Mouse (Mus musculus) heart, embryonic 13.5 days (tissue): Measurements from ENCODE around the gene Tigd3. TPM values are rescaled to one million over a fixed set of nuclear protein-coding genes. Genes with fewer than 3 reads are reported as not detected.

ENCODE experiments used
- ATAC-seq: fragments of 200-750 bp; cut with Nextera tagmentation; 2 replicates; pipeline ENCODE4 v1.8.0; 2017; ENCODE audit warnings: moderate TSS enrichment; ENCODE audit not compliant: insufficient number of reproducible peaks, low FRiP score, low TSS enrichment; ENCODE audit errors: extremely low read depth
- H3K27ac ChIP-seq: fragments of 300-500 bp; sonication (generic); replicated peaks from 2 replicates; pipeline ENCODE4 v1.5.1; 2015; ENCODE audit warnings: moderate library complexity, mild to moderate bottlenecking, inconsistent platforms
- H3K27me3 ChIP-seq: fragments of 300-500 bp; sonication (generic); replicated peaks from 2 replicates; pipeline ENCODE4 v1.6.1; 2015; ENCODE audit warnings: mild to moderate bottlenecking, inconsistent platforms
- H3K36me3 ChIP-seq: fragments of 300-500 bp; sonication (generic); 2 replicates; pipeline ENCODE4 v1.6.1; 2015; ENCODE audit warnings: mild to moderate bottlenecking, inconsistent platforms
- H3K4me1 ChIP-seq: fragments of 300-500 bp; sonication (generic); 2 replicates; pipeline ENCODE4 v1.6.1; 2015; ENCODE audit warnings: inconsistent platforms
- H3K4me2 ChIP-seq: fragments of 300-500 bp; sonication (generic); 2 replicates; pipeline ENCODE4 v1.6.1; 2015; ENCODE audit warnings: inconsistent platforms, mild to moderate bottlenecking, moderate library complexity
- H3K4me3 ChIP-seq: fragments of 300-500 bp; sonication (generic); 2 replicates; pipeline ENCODE4 v1.5.1; 2015; ENCODE audit warnings: moderate library complexity, mild to moderate bottlenecking, inconsistent platforms
- H3K9ac ChIP-seq: fragments of 300-500 bp; sonication (generic); 2 replicates; pipeline ENCODE4 v1.6.1; 2015; ENCODE audit warnings: inconsistent platforms, mild to moderate bottlenecking, moderate library complexity
- H3K9me3 ChIP-seq: fragments of 300-500 bp; sonication (generic); 2 replicates; pipeline ENCODE4 v1.6.1; 2016; ENCODE audit warnings: inconsistent platforms
- WGBS: fragments of 180-500 bp; shearing (Covaris S2); methylation state at CpG from one replicate; pipeline ENCODE4 v1.1.7; 2015; ENCODE audit warnings: mixed read lengths; 5-methylcytosine and 5-hydroxymethylcytosine counted together
- polyA plus RNA-seq: library from polyadenylated mRNA; unstranded; fragments of >200 nt; fragmentation: Nextera tagmentation; extraction: Ambion mirVana; gene quantifications from 2 replicates; pipeline ENCODE4 v1.2.1, GENCODE M21; 2015

Tigd3 gene
- polyA plus RNA-seq, 1 experiment from 2014 or later = 1.9 TPM

DNA sequence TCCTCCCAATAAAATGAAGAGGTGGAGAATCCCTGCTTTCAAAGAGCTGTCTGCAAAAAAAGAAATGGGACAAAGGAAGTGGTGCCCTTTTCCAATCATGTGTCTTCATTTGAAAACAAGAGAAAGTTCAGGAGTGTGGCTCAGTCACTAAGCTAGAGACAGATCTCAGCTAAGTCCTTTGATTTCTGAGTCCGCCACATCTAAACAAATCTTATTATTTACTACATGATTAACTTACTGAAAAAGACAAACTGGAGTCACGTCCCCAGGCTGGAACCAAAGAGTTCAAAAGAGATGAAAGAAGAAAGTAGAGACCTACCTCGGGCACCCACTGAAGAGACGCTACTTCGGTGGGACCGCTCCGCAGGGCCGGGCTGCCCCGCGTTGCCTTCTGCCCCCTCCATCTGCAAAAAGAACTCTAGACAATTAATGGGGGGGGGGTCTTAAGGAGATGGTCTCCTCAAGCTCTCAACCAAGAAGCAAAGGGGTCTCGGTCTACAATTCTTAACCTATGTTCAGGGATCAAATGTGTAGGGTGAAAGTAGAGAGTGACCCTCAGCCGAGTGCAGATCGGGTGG is 19.5 kb downstream of the Tigd3 start:
- no peak for ATAC-seq
- Histone ChIP-seq H3K27me3 (no peaks in the 10 kb centered on the region), H3K4me1 (peaks cover 63% of the 10 kb centered on the region), H3K9me3 (no peaks in the 10 kb centered on the region), H3K4me3 (peak overlapping the region; percentile 89), H3K36me3 (peaks cover 28% of the 10 kb centered on the region), H3K27ac (peak overlapping the region; percentile 61; the same call in 1 of the 2 replicates), H3K9ac (peak overlapping the region; percentile 94), H3K4me2 (peak overlapping the region; percentile 93)
- WGBS = 9% methylated on average over 13 of the region's 13 CpGs

GRCm38 (mm10) chr19:5872931-5873556 is 20.9 kb downstream of the Tigd3 start:
- ATAC-seq = no peak
- WGBS = 65% methylated on average over 19 of the region's 19 CpGs
- Histone ChIP-seq H3K4me2 (peak overlapping the region; percentile 93), H3K4me3 (no peak overlapping the region), H3K9me3 (no peaks in the 10 kb centered on the region), H3K9ac (peak overlapping the region; percentile 94), H3K4me1 (peaks cover 53% of the 10 kb centered on the region), H3K36me3 (peaks cover 42% of the 10 kb centered on the region), H3K27ac (no peak overlapping the region), H3K27me3 (no peaks in the 10 kb centered on the region)

GRCm38 (mm10) chr19:5872528-5872927 is 21.4 kb downstream of the Tigd3 start:
- Histone ChIP-seq H3K9me3 (no peaks in the 10 kb centered on the region), H3K36me3 (peaks cover 47% of the 10 kb centered on the region), H3K4me3 (no peak overlapping the region), H3K27ac (0 out of 2 replicates have a peak overlapping the region, but pooled peaks have one; percentile 91), H3K4me1 (peaks cover 48% of the 10 kb centered on the region), H3K27me3 (no peaks in the 10 kb centered on the region), H3K4me2 (no peak overlapping the region), H3K9ac (peak overlapping the region; percentile 94)
- ATAC-seq = no peak
- 74% methylated on average over 4 of the region's 4 CpGs for WGBS

DNA sequence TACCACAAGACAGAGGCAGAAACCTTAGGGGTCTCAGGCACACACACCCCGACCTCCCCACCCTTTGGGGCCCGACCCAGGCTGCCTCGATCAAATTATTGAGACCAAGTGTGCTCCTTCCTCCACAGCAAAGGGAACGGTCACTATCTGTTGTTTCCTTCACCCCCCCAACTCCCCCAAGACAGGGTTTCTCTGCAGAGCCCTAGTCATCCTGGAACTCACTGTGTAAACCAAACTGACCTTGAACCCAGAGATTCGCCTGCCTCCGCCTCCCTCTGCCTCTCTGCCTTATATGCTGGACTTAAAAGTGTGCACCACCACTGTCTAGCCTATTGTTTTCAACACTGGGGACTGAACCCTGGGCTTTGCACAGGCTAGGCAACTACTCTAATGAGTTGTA is 22.3 kb downstream of the Tigd3 start:
- H3K27ac ChIP-seq = peak overlapping the region; percentile 91
- no peaks in the 10 kb centered on the region for H3K9me3 ChIP-seq
- WGBS = 46% methylated on average over 6 of the region's 6 CpGs
- peaks cover 48% of the 10 kb centered on the region for H3K4me1 ChIP-seq
- ATAC-seq = no peak
- no peaks in the 10 kb centered on the region for H3K27me3 ChIP-seq
- H3K36me3 ChIP-seq = peaks cover 56% of the 10 kb centered on the region
- H3K4me3 ChIP-seq = peak overlapping the region; percentile 20
- peak overlapping the region; percentile 57 for H3K4me2 ChIP-seq
- H3K9ac ChIP-seq = peak overlapping the region; percentile 72

DNA sequence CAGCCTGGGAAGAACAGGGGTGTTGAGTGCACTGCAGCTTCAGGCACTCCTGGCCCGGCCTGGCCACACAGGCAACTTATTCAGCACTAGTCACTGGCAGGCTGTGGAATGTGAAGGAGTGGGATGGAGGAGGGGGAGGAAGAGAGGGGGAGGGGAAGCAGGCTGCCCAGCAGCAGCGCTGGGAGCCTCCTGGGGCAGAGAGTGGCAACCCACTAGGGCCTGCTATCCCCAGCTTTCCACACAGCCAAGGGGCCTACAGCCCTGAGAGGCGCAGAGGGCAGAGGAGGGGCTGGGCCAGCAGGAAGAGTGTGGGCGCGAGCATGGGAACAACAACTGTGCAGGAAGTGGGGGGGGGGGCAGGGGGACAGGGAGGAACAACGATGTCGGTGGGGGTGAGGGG is 22.7 kb downstream of the Tigd3 start:
- H3K4me3 ChIP-seq = peak overlapping the region; percentile 20
- H3K27ac ChIP-seq = peak overlapping the region; percentile 91
- 7% methylated on average over 7 of the region's 7 CpGs for WGBS
- ATAC-seq = peak; percentile 24; the same call in 1 of the 2 replicates
- H3K9me3 ChIP-seq = no peaks in the 10 kb centered on the region
- H3K27me3 ChIP-seq = no peaks in the 10 kb centered on the region
- peaks cover 60% of the 10 kb centered on the region for H3K36me3 ChIP-seq
- H3K9ac ChIP-seq = peak overlapping the region; percentile 72
- peak overlapping the region; percentile 57 for H3K4me2 ChIP-seq
- H3K4me1 ChIP-seq = peaks cover 48% of the 10 kb centered on the region

- peaks cover 87% of the 10 kb centered on the region for H3K36me3 ChIP-seq
- H3K27me3 ChIP-seq = no peaks in the 10 kb centered on the region
- no peak overlapping the region for H3K27ac ChIP-seq
- no peak overlapping the region for H3K9ac ChIP-seq
- H3K9me3 ChIP-seq = no peaks in the 10 kb centered on the region
- H3K4me2 ChIP-seq = no peak overlapping the region
- no peak for ATAC-seq
- no peak overlapping the region for H3K4me3 ChIP-seq
- 76% methylated on average over 6 of the region's 6 CpGs for whole genome bisulfite sequencing
- peaks cover 42% of the 10 kb centered on the region for H3K4me1 ChIP-seq
These were observed 25.9 kb downstream of the Tigd3 start for GRCm38 (mm10) chr19:5868096-5868495.

DNA sequence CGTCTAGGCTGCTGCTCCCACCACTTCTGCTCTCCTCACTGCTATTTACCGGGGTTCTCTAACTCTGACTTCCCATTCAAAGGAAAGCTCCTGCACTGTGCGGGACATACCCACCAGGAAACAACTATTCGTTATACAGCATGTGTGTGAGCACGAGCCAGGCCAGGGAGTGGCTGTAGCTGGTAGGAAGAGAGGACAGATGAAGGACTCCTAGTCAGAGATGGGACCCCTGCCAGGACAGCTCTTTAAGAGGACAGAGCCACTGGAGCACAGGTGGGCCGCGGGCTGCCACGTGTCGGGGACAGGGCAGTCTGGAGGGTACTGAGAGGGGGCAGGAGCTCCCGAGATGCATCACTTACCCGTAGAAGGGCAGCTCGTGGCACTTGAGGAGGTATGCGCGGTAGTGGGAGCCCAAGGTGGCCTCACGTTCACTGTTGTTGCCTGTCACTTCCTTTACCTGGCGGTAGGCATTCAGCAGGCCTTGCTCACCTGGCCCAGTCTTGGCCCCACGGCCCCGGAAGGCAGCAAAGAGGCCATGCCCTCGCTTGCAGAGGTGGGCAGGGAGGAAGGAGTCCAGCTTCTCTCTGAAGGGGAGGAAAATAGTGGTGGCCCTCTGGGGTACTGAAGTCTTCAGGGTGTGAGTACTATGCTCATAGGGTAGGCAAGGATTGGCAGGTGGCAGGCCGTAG is 29.1 kb downstream of the Tigd3 start:
- H3K4me3 ChIP-seq = no peak overlapping the region
- no peaks in the 10 kb centered on the region for H3K9me3 ChIP-seq
- no peak overlapping the region for H3K4me2 ChIP-seq
- ATAC-seq = no peak
- WGBS = 84% methylated on average over 20 of the region's 20 CpGs
- H3K9ac ChIP-seq = 0 out of 2 replicates have a peak overlapping the region, but pooled peaks have one; percentile 19
- H3K4me1 ChIP-seq = peaks cover 14% of the 10 kb centered on the region
- H3K27me3 ChIP-seq = no peaks in the 10 kb centered on the region
- peaks cover 100% of the 10 kb centered on the region for H3K36me3 ChIP-seq
- no peak overlapping the region for H3K27ac ChIP-seq

DNA sequence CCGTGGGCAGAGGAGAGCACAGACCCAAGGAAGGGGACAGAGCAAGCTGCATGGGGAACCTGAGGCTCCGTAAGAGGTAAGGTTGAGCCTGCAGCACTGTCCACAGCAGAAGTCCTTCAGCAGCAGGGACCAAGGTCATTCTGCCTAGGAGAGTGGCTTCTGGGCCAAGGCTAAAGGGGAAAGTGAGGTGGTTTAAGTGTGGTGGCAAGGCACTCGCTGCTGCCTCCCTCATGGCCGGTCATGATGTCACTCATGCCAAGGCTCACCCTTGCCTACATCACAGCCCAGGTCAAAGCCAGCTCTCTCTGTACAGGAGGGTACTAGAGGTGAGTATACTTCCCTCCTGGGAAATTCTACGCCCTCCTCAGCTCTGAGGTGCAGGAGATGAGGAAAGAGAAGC is 30.2 kb downstream of the Tigd3 start:
- H3K27ac ChIP-seq = peak overlapping the region; percentile 32; the same call in 1 of the 2 replicates
- peak overlapping the region; percentile 33; the same call in 1 of the 2 replicates for H3K9ac ChIP-seq
- WGBS = 80% methylated on average over 5 of the region's 5 CpGs
- peaks cover 14% of the 10 kb centered on the region for H3K4me1 ChIP-seq
- no peak overlapping the region for H3K4me3 ChIP-seq
- no peaks in the 10 kb centered on the region for H3K9me3 ChIP-seq
- H3K27me3 ChIP-seq = no peaks in the 10 kb centered on the region
- H3K4me2 ChIP-seq = no peak overlapping the region
- ATAC-seq = no peak
- peaks cover 100% of the 10 kb centered on the region for H3K36me3 ChIP-seq

GRCm38 (mm10) chr19:5862335-5863085 is 31.4 kb downstream of the Tigd3 start:
- Histone ChIP-seq H3K36me3 (peaks cover 100% of the 10 kb centered on the region), H3K4me2 (no peak overlapping the region), H3K27ac (no peak overlapping the region), H3K9me3 (no peaks in the 10 kb centered on the region), H3K9ac (no peak overlapping the region), H3K4me1 (peaks cover 14% of the 10 kb centered on the region), H3K27me3 (no peaks in the 10 kb centered on the region), H3K4me3 (no peak overlapping the region)
- no peak for ATAC-seq
- 95% methylated on average over 14 of the region's 14 CpGs for WGBS

DNA sequence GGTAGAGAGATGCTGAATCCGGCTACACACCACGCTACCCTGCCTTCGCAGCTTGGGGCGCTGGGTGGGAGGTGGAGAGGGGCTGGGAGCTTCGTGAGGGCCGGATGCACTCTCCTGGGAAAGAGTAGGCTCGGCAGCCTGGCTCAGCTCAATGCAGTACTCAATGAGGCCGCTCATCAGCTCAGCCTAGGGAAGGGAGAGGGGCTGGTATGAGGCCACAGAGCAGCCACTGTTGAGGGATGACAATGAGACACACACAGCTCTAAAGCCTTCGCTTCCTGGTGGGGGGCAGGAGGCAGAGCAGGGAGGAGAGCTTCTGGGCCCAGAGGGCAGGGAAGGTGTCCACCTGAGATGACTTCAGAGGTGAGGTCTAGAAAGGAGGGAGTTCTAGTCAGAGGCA is 37.3 kb downstream of the Tigd3 start:
- H3K9me3 ChIP-seq = no peaks in the 10 kb centered on the region
- WGBS = 86% methylated on average over 9 of the region's 9 CpGs
- H3K4me3 ChIP-seq = no peak overlapping the region
- peaks cover 16% of the 10 kb centered on the region for H3K4me1 ChIP-seq
- H3K4me2 ChIP-seq = no peak overlapping the region
- no peaks in the 10 kb centered on the region for H3K27me3 ChIP-seq
- no peak overlapping the region for H3K9ac ChIP-seq
- no peak for ATAC-seq
- H3K36me3 ChIP-seq = peaks cover 95% of the 10 kb centered on the region
- H3K27ac ChIP-seq = no peak overlapping the region
